In the genomic region with DNA sequence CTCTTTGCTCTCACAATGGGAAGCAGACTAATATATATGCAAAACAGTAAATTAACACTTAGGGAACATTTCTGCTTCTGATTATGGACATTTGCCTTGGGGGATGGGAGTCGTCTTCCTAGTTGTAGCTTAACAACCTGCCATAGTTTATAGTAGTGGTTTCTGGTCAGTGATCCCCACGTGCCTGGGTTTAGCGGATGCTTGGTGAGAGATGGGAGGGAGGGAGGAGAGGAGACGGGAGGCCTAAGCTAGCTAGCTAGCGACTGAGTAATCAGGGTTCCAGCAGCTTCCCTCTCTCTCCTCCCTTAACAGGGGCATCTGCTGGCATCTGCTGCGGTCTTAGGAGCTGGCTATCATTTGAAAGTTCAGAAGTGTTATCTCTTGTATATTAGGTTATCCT, we compare ENCODE assay signal across 12 mouse cellular contexts. TPM values are rescaled to one million over a fixed set of nuclear protein-coding genes. Genes with fewer than 3 reads are reported as not detected.
DNase-seq lines count a peak whose midpoint lies in the region; ATAC-seq and TF ChIP-seq lines count a peak whose summit lies in the region.
"Had no signal": no experiment of that assay in that cellular context is flagged by ENCODE, and none has a peak within 500 bp of the region (broad histone marks: within the 10 kb centered on the region; RNA-seq: fewer than 3 reads in every experiment).

No protein-coding gene starts in this region.

- ATAC-seq in heart, embryonic 12.5 days (ENCODE audit: insufficient number of reproducible peaks, low FRiP score), result no peak
- ATAC-seq in lung, embryonic 16.5 days (ENCODE audit: low read depth), result no peak
- no peak for ATAC-seq in forebrain, postnatal 0 days
- 0 out of 2 replicates have a peak, but pooled peaks have one; percentile 49 for ATAC-seq in midbrain, embryonic 16.5 days

- H3K27ac ChIP-seq in heart, embryonic 12.5 days (ENCODE audit: poor library complexity, severe bottlenecking), result no peak overlapping the region
- peak overlapping the region; percentile 87 for H3K27ac ChIP-seq in lung, embryonic 16.5 days (ENCODE audit: low read length)
- H3K27ac ChIP-seq in forebrain, postnatal 0 days (ENCODE audit: low read depth, low read length), result 0 out of 2 replicates have a peak overlapping the region, but pooled peaks have one; percentile 40
- no peak overlapping the region for H3K27ac ChIP-seq in midbrain, embryonic 16.5 days (ENCODE audit: low read length)
- H3K27ac ChIP-seq: neural tube, embryonic 15.5 days had no signal

- H3K9ac ChIP-seq in heart, embryonic 12.5 days, result no peak overlapping the region
- no peak overlapping the region for H3K9ac ChIP-seq in lung, embryonic 16.5 days (ENCODE audit: low read length)
- H3K9ac ChIP-seq in forebrain, postnatal 0 days, result no peak overlapping the region
- no peak overlapping the region for H3K9ac ChIP-seq in midbrain, embryonic 16.5 days (ENCODE audit: low read depth, low read length)
- H3K9ac ChIP-seq: neural tube, embryonic 15.5 days had no signal

- TF ChIP-seq CTCF in forebrain, postnatal 0 days (IDR thresholded peaks at IDR 0.05; ENCODE audit: low read depth), result no peak

- peaks cover 54% of the 10 kb centered on the region for H3K4me1 ChIP-seq in heart, embryonic 12.5 days (replicated peaks)
- H3K4me1 ChIP-seq in lung, embryonic 16.5 days (replicated peaks; ENCODE audit: control insufficient read depth, insufficient read depth, low read length), result peaks cover 22% of the 10 kb centered on the region
- peaks cover 11% of the 10 kb centered on the region; the same call in 1 of the 2 replicates for H3K4me1 ChIP-seq in forebrain, postnatal 0 days (ENCODE audit: insufficient read depth)
- H3K4me1 ChIP-seq in midbrain, embryonic 16.5 days (ENCODE audit: control insufficient read depth, insufficient read depth, low read length), result peaks cover 5% of the 10 kb centered on the region

- no peak overlapping the region for H3K4me2 ChIP-seq in heart, embryonic 12.5 days
- H3K4me2 ChIP-seq in lung, embryonic 16.5 days (ENCODE audit: low read depth, low read length), result no peak overlapping the region
- no peak overlapping the region for H3K4me2 ChIP-seq in forebrain, postnatal 0 days (ENCODE audit: low read depth)
- no peak overlapping the region for H3K4me2 ChIP-seq in midbrain, embryonic 16.5 days (ENCODE audit: low read length)
- H3K4me2 ChIP-seq: neural tube, embryonic 15.5 days had no signal

- no peaks in the 10 kb centered on the region for H3K36me3 ChIP-seq in heart, embryonic 12.5 days
- H3K36me3 ChIP-seq in lung, embryonic 16.5 days (ENCODE audit: control insufficient read depth, insufficient read depth, low read length), result no peaks in the 10 kb centered on the region
- no peaks in the 10 kb centered on the region for H3K36me3 ChIP-seq in forebrain, postnatal 0 days (ENCODE audit: insufficient read depth)
- no peaks in the 10 kb centered on the region for H3K36me3 ChIP-seq in midbrain, embryonic 16.5 days (ENCODE audit: control insufficient read depth, insufficient read depth, low read length)
- H3K36me3 ChIP-seq: neural tube, embryonic 15.5 days had no signal

- peak; percentile 91 for DNase-seq in heart, adult 11 months
- no peak for DNase-seq in lung, postnatal 10 days
- no peak for DNase-seq in forebrain, postnatal 0 days
- DNase-seq in spleen, adult 12 weeks (ENCODE audit: low spot score), result no peak
- no peak for DNase-seq in B cell, adult 2 months
- DNase-seq: thymus, postnatal 14 days had no signal

- H3K9me3 ChIP-seq in heart, embryonic 12.5 days (replicated peaks), result no peaks in the 10 kb centered on the region
- H3K9me3 ChIP-seq in lung, embryonic 16.5 days (ENCODE audit: control insufficient read depth, low read length), result no peaks in the 10 kb centered on the region
- H3K9me3 ChIP-seq in forebrain, postnatal 0 days (ENCODE audit: low read length), result no peaks in the 10 kb centered on the region
- H3K9me3 ChIP-seq in midbrain, embryonic 16.5 days (replicated peaks; ENCODE audit: control insufficient read depth, low read length, poor library complexity, severe bottlenecking), result no peaks in the 10 kb centered on the region
- H3K9me3 ChIP-seq: megakaryocyte, embryonic 14.5 days; neural tube, embryonic 15.5 days had no signal

- no peak overlapping the region for H3K4me3 ChIP-seq in heart, embryonic 12.5 days
- no peak overlapping the region for H3K4me3 ChIP-seq in lung, embryonic 16.5 days (ENCODE audit: low read length)
- H3K4me3 ChIP-seq in forebrain, postnatal 0 days (ENCODE audit: low read depth, low read length), result no peak overlapping the region
- no peak overlapping the region for H3K4me3 ChIP-seq in midbrain, embryonic 16.5 days (ENCODE audit: low read depth, low read length)
- H3K4me3 ChIP-seq: megakaryocyte, embryonic 14.5 days; neural tube, embryonic 15.5 days had no signal

- H3K27me3 ChIP-seq in heart, embryonic 12.5 days (replicated peaks), result no peaks in the 10 kb centered on the region
- H3K27me3 ChIP-seq in lung, embryonic 16.5 days (ENCODE audit: control insufficient read depth, insufficient read depth, low read depth, low read length), result no peaks in the 10 kb centered on the region
- no peaks in the 10 kb centered on the region for H3K27me3 ChIP-seq in forebrain, postnatal 0 days (ENCODE audit: insufficient read depth, low read length)
- H3K27me3 ChIP-seq in midbrain, embryonic 16.5 days (ENCODE audit: control insufficient read depth, insufficient read depth, low read depth, low read length), result no peaks in the 10 kb centered on the region
- H3K27me3 ChIP-seq: CH12.LX; megakaryocyte, embryonic 14.5 days; neural tube, embryonic 15.5 days had no signal

- 16% methylated on average over 6 of the region's 6 CpGs for WGBS in heart, embryonic 12.5 days
- 27% methylated on average over 6 of the region's 6 CpGs for WGBS in lung, embryonic 16.5 days
- 24% methylated on average over 6 of the region's 6 CpGs for WGBS in forebrain, postnatal 0 days
- WGBS in midbrain, embryonic 16.5 days, result 25% methylated on average over 6 of the region's 6 CpGs

RNA-seq across cellular contexts. Expression of a gene that starts 8.1 kb away (rescaled TPM):
- 19.0 and 22.3 TPM in 2 replicates for polyA plus RNA-seq in heart, embryonic 12.5 days (2016; fragmentation: Nextera tagmentation; extraction: Ambion mirVana)
- 39.5 and 46.2 TPM in 2 replicates for polyA plus RNA-seq in lung, embryonic 16.5 days (2015; fragmentation: Nextera tagmentation; extraction: Ambion mirVana)
- 9.0 and 9.2 TPM in 2 replicates for total RNA-seq in forebrain, postnatal 0 days (2014; rRNA removed)
- 5.4 and 6.8 TPM in 2 replicates for polyA plus RNA-seq in forebrain, postnatal 0 days (2015; fragmentation: Nextera tagmentation; extraction: Ambion mirVana)
- polyA plus RNA-seq in midbrain, embryonic 16.5 days (2015; fragmentation: Nextera tagmentation; extraction: Ambion mirVana), result 8.4 and 10.3 TPM in 2 replicates

Comparison
In these comparisons a context has a peak if more than half of its experiments do, and no peak if none do; other contexts are left out.
1. H3K27ac ChIP-seq: peak in lung, embryonic 16.5 days (single experiment) and forebrain, postnatal 0 days (single experiment); none in heart, embryonic 12.5 days (single experiment) and midbrain, embryonic 16.5 days (single experiment).